Mouse (Mus musculus) heart, adult 11 months (tissue): Measurements from ENCODE around the gene Adh5.

Source experiments
- DNase-seq: peaks from one replicate; pipeline ENCODE4 v3.0.0; 2022

The Adh5 gene

GRCm38 (mm10) chr3:138442612-138443464, at the start of gene Adh5:
Gene Adh5 (plus strand): TSS chr3:138443093.
- DNase-seq, result peak; percentile 99

- peak; percentile 68 for DNase-seq
Observed at GRCm38 (mm10) chr3:138404872-138405271, 38.0 kb upstream of the Adh5 start.

- DNase-seq, result peak; percentile 60
Observed at GRCm38 (mm10) chr3:138405341-138405740, 37.6 kb upstream of the Adh5 start.

- peak; percentile 90 for DNase-seq
Observed at GRCm38 (mm10) chr3:138405840-138406239, 37.1 kb upstream of the Adh5 start.

- no peak for DNase-seq
Observed at GRCm38 (mm10) chr3:138407920-138408319, 35.0 kb upstream of the Adh5 start.

- DNase-seq, result no peak
Observed at GRCm38 (mm10) chr3:138409585-138409984, 33.3 kb upstream of the Adh5 start.

- DNase-seq, result no peak
Observed at GRCm38 (mm10) chr3:138410211-138410610, 32.7 kb upstream of the Adh5 start.

- no peak for DNase-seq
Observed at GRCm38 (mm10) chr3:138415121-138415690, 27.7 kb upstream of the Adh5 start, which contains the start of gene Adh4. Gene Adh4 (plus strand): TSS chr3:138415466.

GRCm38 (mm10) chr3:138419369-138419768, 23.5 kb upstream of the Adh5 start:
- DNase-seq, result no peak

- no peak for DNase-seq
Observed at GRCm38 (mm10) chr3:138420385-138420784, 22.5 kb upstream of the Adh5 start.

- DNase-seq, result no peak
Observed at GRCm38 (mm10) chr3:138423664-138424063, 19.2 kb upstream of the Adh5 start.

- no peak for DNase-seq
Observed at GRCm38 (mm10) chr3:138424247-138424646, 18.6 kb upstream of the Adh5 start.

- no peak for DNase-seq
Observed at GRCm38 (mm10) chr3:138430360-138430976, 12.4 kb upstream of the Adh5 start.

GRCm38 (mm10) chr3:138431835-138432234, 11.1 kb upstream of the Adh5 start:
- DNase-seq, result no peak

- DNase-seq, result no peak
Observed at GRCm38 (mm10) chr3:138438716-138439115, 4.2 kb upstream of the Adh5 start.

- DNase-seq, result no peak
Observed at GRCm38 (mm10) chr3:138442203-138442602, 690 bp upstream of the Adh5 start.

- DNase-seq, result no peak
Observed at GRCm38 (mm10) chr3:138443465-138443771, 525 bp downstream of the Adh5 start.

GRCm38 (mm10) chr3:138448077-138448860, 5.4 kb downstream of the Adh5 start:
- peak; percentile 85 for DNase-seq

- DNase-seq, result no peak
Observed at GRCm38 (mm10) chr3:138452169-138452568, 9.3 kb downstream of the Adh5 start.

- DNase-seq, result no peak
Observed at GRCm38 (mm10) chr3:138454234-138454633, 11.3 kb downstream of the Adh5 start.

- DNase-seq, result peak; percentile 80
Observed at GRCm38 (mm10) chr3:138454711-138455435, 12.0 kb downstream of the Adh5 start.

- DNase-seq, result peak; percentile 2
Observed at GRCm38 (mm10) chr3:138458441-138458840, 15.5 kb downstream of the Adh5 start.
